Mouse (Mus musculus): Measurements from ENCODE around the gene Mbip. TPM values are rescaled to one million over a fixed set of nuclear protein-coding genes. Genes with fewer than 3 reads are reported as not detected.
A peak's percentile ranks its signal among the peaks of the same experiment; 100 is the strongest.

The Mbip gene
- 1 to 10 TPM; 6.4 to 8.3 TPM for total RNA-seq (2021)
- long read RNA-seq, experiment 1, partial matches to known transcripts = 1 of 6 reads
- long read RNA-seq, experiment 1, other reads (novel, unspliced or antisense) = 2 of 6 reads
- long read RNA-seq, experiment 2, partial matches to known transcripts = 0 of 6 reads
- long read RNA-seq, experiment 2, other reads (novel, unspliced or antisense) = 2 of 6 reads

DNA sequence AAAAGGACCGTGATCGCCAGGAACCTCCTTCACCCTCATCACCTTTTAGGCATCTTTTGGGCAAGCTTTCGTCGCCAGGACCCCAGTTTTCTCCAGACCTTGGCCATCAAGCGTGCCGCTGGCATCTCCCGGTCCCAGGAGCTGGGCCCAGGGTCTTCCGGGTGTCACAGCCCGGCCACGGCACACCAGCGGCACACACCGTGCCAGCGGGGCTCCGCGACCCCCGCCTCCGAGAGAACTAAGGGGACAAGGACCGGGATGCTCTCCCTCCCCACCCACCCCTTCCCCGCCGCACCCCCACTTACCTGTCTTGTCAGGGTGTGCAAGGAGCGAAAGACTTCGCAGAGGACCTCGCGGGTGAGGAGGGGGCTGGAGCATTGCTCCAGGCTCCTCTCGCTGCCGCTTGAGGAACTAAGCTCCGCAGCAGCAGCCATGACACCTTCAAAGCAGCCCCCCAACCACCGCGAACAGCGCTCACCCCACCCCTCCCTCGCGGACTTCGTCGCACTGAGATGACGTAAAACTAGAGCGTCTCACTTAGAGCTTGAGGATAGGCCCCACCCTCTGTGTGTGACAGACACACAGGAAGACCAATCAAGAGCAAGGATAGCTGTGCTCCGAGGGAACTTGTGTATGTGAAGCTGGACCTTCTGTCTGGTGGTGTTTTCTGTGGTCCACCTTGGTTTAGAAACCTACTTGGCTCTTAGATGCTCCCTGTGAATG lies at the start of gene Mbip:
TSS of gene Mbip (minus strand) at position 528 of the 723 bp plus-strand sequence.
- intact Hi-C loops (cut with DNase I; ENCODE audit: low total_unique reads) = no loop called here
- DNase-seq = peak; percentile 97

DNA sequence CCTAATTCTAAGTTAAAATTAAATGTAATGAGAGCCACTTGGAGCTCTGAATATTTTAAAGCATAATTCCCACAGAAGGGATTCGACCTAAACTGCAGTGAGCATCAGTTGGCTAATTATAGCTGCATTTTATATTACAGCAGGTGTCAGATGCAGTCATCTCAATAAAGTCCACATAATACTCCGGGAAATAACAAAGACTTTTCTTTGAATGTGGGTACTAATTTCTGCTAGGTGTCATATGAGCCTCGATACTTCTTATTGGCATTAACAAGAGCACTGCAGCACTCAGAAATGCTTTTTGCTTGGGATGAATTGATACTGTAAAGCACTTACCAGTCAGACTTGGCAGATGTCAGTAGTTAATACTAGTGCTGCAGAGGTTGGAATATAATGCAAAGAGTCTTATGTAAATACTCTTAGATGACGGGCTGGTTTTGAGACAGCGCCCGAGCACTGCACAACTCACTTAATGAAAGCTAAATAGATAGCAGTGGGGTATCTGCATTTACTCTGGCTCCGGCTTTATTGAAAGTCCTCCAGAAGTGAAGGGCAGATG lies 42.0 kb upstream of the Mbip start:
- intact Hi-C loops (cut with DNase I; ENCODE audit: low total_unique reads) = no loop called here
- DNase-seq = no peak

DNA sequence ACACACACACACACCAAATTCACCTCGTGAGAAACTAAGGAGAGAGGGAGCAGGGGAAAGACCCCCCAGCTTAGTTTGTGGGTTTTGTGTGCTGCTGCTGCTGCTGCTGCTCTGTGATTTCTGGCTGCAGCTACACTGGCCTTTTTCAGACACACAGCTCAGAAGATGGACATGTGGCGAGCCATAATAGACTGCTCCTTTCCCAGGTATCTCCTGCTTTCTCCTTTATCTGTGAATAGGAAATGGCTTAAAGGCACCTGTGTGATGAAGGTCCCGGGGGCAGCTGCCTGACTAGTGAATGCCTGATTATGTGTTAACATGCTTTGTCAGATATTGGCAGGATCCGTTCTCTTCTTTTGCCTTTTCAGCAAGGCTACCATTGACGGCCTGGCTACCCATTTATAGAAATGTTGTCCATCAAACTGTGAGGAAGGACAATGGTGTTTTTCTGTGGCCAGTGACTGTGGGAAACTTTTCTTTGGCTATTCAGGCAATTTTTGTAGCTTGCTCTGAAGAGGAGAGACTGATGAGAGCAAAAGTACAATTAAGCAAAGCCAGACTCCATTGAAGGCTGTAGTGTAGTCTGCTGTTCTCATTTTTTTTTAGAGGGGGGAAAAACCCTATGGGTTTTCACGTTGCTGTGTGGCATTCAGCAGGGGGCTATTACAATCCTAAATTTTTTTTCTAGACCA lies 41.4 kb upstream of the Mbip start:
- intact Hi-C loops (cut with DNase I; ENCODE audit: low total_unique reads) = no loop called here
- DNase-seq = no peak

GRCm38 (mm10) chr12:56344771-56345314 lies 851 bp downstream of the Mbip start:
- intact Hi-C loops (cut with DNase I; ENCODE audit: low total_unique reads) = no loop called here
- DNase-seq = no peak

DNA sequence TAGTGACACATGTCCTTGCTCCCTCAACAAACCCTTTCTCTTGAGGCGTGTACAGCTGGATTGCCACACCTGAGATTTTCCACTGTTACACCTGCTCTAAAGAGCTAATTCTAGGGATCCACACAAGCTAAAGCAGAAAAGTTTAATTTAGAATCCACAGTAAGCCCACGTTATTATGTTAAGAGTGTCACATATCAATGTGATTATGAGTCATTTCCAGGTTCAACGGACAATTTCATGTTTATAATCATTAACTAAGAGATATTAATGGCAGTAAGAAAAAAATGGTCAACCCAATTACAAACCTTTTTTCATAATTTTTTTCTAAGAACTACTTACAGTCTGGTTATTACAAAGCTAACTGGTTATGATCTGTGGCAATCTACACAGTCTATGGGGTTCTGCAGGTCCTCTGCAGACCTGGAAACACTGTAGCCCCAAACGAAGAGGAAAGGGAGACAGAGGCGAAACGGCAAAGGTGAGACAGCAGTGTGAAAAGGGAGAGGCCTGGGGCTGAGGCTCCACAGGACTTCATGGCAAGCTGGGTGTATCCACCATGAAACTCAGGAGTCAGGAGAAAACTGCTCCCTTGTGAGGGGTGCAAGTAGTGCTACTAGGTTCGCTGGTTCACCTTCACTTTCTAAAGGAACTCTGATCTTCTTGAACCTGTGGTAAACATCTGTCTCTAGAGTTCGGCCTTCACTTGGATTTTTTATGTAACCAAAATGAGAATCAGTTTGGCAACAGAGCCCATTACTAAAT lies 6.2 kb downstream of the Mbip start:
- DNase-seq = no peak
- intact Hi-C loops (cut with DNase I; ENCODE audit: low total_unique reads) = no loop called here

- intact Hi-C loops (cut with DNase I; ENCODE audit: low total_unique reads) = no loop called here
- DNase-seq = no peak
Measured at GRCm38 (mm10) chr12:56333461-56333860, 12.2 kb downstream of the Mbip start.

DNA sequence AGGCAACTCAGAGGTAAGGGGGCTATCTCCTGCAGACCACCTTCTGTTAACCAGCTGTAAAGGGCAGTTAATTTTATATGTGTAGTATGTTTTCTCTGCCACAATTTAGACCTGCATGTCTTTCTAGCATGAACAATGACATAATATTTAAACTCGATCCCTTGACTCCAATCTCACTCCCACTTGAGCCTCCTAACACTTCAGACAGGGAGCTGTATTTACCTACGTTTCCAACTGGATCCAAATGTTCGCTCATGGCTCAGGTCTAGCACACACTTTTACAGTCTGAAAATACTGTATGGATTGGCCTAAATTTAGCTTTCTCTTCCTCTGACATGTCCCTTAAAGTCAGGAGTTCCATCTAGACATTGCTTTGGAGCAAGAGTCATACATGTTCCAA lies 13.2 kb downstream of the Mbip start:
- intact Hi-C loops (cut with DNase I; ENCODE audit: low total_unique reads) = no loop called here
- no peak for DNase-seq

GRCm38 (mm10) chr12:56327448-56327998 lies 18.2 kb downstream of the Mbip start:
- intact Hi-C loops (cut with DNase I; ENCODE audit: low total_unique reads) = no loop called here
- DNase-seq = no peak

DNA sequence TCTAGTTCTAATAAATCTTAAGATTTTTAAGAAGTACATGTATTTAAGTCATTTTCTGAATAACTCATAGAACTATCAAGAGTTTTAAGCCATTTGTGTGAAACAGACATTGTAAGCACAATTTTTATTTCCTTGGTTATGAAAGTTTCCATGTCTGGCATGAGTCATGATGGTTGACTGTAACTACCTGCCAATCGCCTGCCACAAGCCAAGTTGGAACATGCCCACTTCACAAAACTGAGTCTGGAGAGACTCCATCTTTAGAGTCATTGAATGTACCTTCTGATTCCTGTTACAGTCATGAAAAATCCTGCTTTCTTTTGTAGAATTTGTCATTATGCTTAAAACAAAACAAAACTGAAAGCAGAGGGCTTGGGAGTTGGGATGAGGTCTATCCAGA lies 19.8 kb downstream of the Mbip start:
- intact Hi-C loops (cut with DNase I; ENCODE audit: low total_unique reads) = no loop called here

GRCm38 (mm10) chr12:56318941-56319340 lies 26.8 kb downstream of the Mbip start:
- DNase-seq = no peak
- intact Hi-C loops (cut with DNase I; ENCODE audit: low total_unique reads) = no loop called here

More for the DNA sequence above, 19.8 kb downstream of the Mbip start:
- no peak for DNase-seq

DNA sequence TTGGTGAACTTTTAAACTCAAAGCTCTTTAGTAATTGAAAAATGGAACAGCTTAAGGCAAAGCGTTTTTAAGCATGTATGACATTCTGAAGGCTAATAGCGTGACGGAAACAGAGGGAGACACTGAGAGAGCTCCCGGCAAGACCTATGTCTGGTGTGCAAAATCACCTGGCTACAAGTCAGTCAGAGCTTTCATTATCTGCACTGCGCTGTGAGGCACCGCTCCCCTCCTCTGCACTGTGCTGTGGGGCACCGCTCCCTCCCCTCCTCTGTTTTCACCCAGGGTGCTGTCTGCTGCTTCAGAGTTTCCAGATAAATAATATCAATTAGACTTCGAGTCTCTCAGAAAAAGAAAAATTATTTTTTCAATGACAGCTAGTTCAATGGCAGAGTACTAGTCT lies 27.6 kb downstream of the Mbip start:
- intact Hi-C loops (cut with DNase I; ENCODE audit: low total_unique reads) = no loop called here
- no peak for DNase-seq

DNA sequence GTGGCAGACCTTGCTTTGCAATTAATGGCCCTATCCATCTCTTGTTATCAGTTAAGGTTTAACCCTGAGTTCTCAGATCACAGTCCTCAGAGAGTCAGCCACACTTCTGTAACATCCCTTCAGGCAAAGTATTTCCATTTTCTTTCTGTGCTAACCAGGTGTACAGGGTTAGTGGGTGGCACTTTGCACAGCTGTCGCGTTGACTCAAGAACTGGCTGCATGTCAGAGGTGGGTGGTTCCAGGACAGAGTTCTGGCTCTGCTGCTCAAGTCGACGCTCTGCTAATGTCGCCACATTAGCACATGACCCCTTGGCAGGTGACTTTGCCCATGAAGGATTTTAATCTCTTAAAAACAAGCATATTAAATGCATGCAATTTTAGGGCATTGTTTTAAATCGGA lies 39.9 kb downstream of the Mbip start:
- intact Hi-C loops (cut with DNase I; ENCODE audit: low total_unique reads) = no loop called here
- no peak for DNase-seq

- DNase-seq = no peak
- intact Hi-C loops (cut with DNase I; ENCODE audit: low total_unique reads) = no loop called here
Measured at GRCm38 (mm10) chr12:56302321-56303017, 43.2 kb downstream of the Mbip start.

GRCm38 (mm10) chr12:56301487-56302293 lies 44.0 kb downstream of the Mbip start:
- intact Hi-C loops (cut with DNase I; ENCODE audit: low total_unique reads) = no loop called here
- no peak for DNase-seq

GRCm38 (mm10) chr12:56299610-56300009 lies 46.1 kb downstream of the Mbip start:
- intact Hi-C loops (cut with DNase I; ENCODE audit: low total_unique reads) = no loop called here
- DNase-seq = no peak

DNA sequence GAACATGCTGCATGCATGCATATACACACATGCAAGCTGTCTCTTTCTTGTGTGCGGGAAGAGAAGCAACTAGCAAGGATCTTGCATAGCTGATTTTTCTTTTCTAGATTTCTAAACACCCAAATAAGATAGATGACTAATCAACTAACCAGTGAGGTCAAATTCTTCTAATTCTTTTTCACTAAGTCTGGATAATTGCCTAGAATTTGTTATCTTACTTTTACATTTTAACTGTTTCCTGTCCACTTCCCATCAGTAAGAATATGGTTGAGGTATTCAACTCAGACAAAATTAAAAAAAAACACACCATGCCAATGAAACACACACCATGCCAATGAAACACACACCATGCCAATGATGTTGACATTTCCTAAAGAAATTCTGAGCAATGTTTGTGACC lies 46.8 kb downstream of the Mbip start:
- intact Hi-C loops (cut with DNase I; ENCODE audit: low total_unique reads) = no loop called here

GRCm38 (mm10) chr12:56297921-56298830 lies 47.5 kb downstream of the Mbip start:
- intact Hi-C loops (cut with DNase I; ENCODE audit: low total_unique reads) = no loop called here

More for the DNA sequence above, 46.8 kb downstream of the Mbip start:
- DNase-seq = no peak

More at GRCm38 (mm10) chr12:56297921-56298830, 47.5 kb downstream of the Mbip start:
- no peak for DNase-seq
